Mouse (Mus musculus) stomach, postnatal 0 days (tissue): Measurements from ENCODE around the gene Ccng2.

Source experiments
- CTCF ChIP-seq: IDR thresholded peaks from 2 replicates; pipeline ENCODE4 v1.5.1; 2016; ENCODE audit warnings: antibody characterized with exemption, low read depth, mild to moderate bottlenecking, moderate library complexity
- EP300 ChIP-seq: optimal IDR thresholded peaks from 2 replicates; pipeline ENCODE3; 2016; ENCODE audit warnings: antibody characterized with exemption

DNA sequence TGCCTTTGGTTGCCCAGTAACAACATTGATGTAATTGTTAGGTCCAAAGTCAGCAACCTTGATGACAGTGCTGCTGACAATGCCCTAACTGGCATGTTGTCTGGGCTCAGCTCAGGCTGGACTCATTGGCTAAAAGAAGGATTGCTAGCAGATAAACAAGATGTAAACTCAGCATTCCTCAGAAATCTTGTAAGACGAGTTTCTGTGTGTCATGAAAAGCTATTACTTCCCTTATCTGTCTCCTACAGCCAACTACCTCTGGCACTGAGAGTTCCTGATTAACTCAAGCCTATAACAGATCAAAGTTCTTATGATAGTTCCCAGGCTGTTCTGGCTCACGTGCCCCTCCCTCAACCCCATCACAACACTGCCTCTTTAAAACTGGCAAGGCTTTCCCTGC is 23.2 kb downstream of the Ccng2 start:
- TF ChIP-seq CTCF (no peak), EP300 (no peak)
